Mouse (Mus musculus) limb, embryonic 14.5 days (tissue): Measurements from ENCODE around the gene Ptprs. TPM values are rescaled to one million over a fixed set of nuclear protein-coding genes. Genes with fewer than 3 reads are reported as not detected.

Experiments used
- ATAC-seq: fragments of 200-750 bp; cut with Nextera tagmentation; 2 replicates; pipeline ENCODE4 v1.8.0; 2017; ENCODE audit warnings: low read depth, moderate number of reproducible peaks, moderate TSS enrichment; ENCODE audit not compliant: low FRiP score
- DNase-seq: peaks from one replicate; pipeline ENCODE4 v3.0.0-alpha.2; 2015; ENCODE audit warnings: low spot score
- H3K27ac ChIP-seq: fragments of 300-500 bp; sonication (generic); replicated peaks from 2 replicates; pipeline ENCODE4 v1.5.1; 2014; ENCODE audit warnings: low read depth, mild to moderate bottlenecking, low read length, moderate library complexity, mixed read lengths
- H3K27me3 ChIP-seq: fragments of 300-500 bp; sonication (generic); 2 replicates; pipeline ENCODE4 v1.6.1; 2014; ENCODE audit warnings: low read length, mixed read lengths; ENCODE audit not compliant: control insufficient read depth, insufficient read depth
- H3K36me3 ChIP-seq: fragments of 300-500 bp; sonication (generic); 2 replicates; pipeline ENCODE4 v1.6.1; 2014; ENCODE audit warnings: mild to moderate bottlenecking, low read length, moderate library complexity, mixed read lengths; ENCODE audit not compliant: control insufficient read depth, insufficient read depth
- H3K4me1 ChIP-seq: fragments of 300-500 bp; sonication (generic); 2 replicates; pipeline ENCODE4 v1.6.1; 2014; ENCODE audit warnings: antibody characterized with exemption, low read length, mixed read lengths; ENCODE audit not compliant: control insufficient read depth, insufficient read depth
- H3K4me2 ChIP-seq: fragments of 300-500 bp; sonication (generic); replicated peaks from 2 replicates; pipeline ENCODE4 v1.6.1; 2014; ENCODE audit warnings: low read depth, mild to moderate bottlenecking, low read length, moderate library complexity; ENCODE audit not compliant: severe bottlenecking
- H3K4me3 ChIP-seq: fragments of 300-500 bp; sonication (generic); replicated peaks from 2 replicates; pipeline ENCODE4 v1.5.1; 2014; ENCODE audit warnings: low read length
- H3K9ac ChIP-seq: fragments of 300-500 bp; sonication (generic); 2 replicates; pipeline ENCODE4 v1.6.1; 2014; ENCODE audit warnings: mild to moderate bottlenecking, low read depth, low read length, moderate library complexity; ENCODE audit not compliant: severe bottlenecking
- H3K9me3 ChIP-seq: fragments of 300-500 bp; sonication (generic); 2 replicates; pipeline ENCODE4 v1.6.1; 2016; ENCODE audit warnings: low read length; ENCODE audit not compliant: control insufficient read depth
- POLR2A ChIP-seq: fragments of 200-500 bp; IDR thresholded peaks from 2 replicates; pipeline ENCODE4 v1.8.0; 2012; ENCODE audit warnings: inconsistent platforms, mild to moderate bottlenecking, moderate library complexity, borderline replicate concordance; ENCODE audit not compliant: insufficient read depth, insufficient read length; ENCODE audit errors: extremely low read depth
- WGBS: fragments of 180-500 bp; shearing (Covaris S2); extraction: QIAGEN DNeasy Blood & Tissue Kit; methylation state at CpG from one replicate; pipeline ENCODE4 v1.1.7; 2014; 5-methylcytosine and 5-hydroxymethylcytosine counted together
- polyA plus RNA-seq, 2 experiments: library from polyadenylated mRNA; depleted of rRNA in 1 of 2; stranded (reverse) in 1 of 2; unstranded in 1 of 2; fragments of >200 nt; fragmentation: Nextera tagmentation in 1 of 2; extraction: Ambion mirVana in 1 of 2; gene quantifications; 2 replicates each; pipeline versions ENCODE4 v1.2.1 to v1.2.3; 2012 to 2014

Gene Ptprs
- polyA plus RNA-seq, 2 experiments = 116 to 483 TPM

DNA sequence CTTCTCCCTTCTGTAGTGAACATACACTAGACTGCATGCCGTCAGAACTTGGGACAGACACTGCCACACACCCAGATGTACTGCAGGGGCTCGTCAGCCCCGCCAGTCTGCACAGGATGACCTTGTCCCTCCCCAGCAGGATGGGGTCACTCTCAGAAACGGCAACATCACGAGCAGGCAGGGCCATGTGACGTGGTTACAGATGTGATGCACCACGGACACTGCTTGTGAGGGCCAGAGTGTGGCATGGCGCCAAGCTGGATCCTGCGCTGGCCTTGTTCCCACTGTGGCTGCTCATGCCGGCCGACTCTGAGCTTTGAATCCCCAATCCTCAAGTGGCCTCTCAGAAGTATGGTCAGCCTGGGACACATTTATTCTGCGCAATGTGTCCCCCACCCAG lies 58.0 kb downstream of the Ptprs start:
- H3K4me1 ChIP-seq = no peaks in the 10 kb centered on the region
- H3K9me3 ChIP-seq = no peaks in the 10 kb centered on the region
- H3K27me3 ChIP-seq = no peaks in the 10 kb centered on the region
- TF ChIP-seq POLR2A = no peak
- H3K36me3 ChIP-seq = peaks cover 97% of the 10 kb centered on the region
- ATAC-seq (no peak), DNase-seq (no peak)
- H3K9ac ChIP-seq = no peak overlapping the region
- no peak overlapping the region for H3K4me2 ChIP-seq
- H3K4me3 ChIP-seq = no peak overlapping the region
- WGBS = 87% methylated on average over 12 of the region's 12 CpGs
- no peak overlapping the region for H3K27ac ChIP-seq

- H3K9me3 ChIP-seq = no peaks in the 10 kb centered on the region
- TF ChIP-seq POLR2A = no peak
- H3K4me1 ChIP-seq = no peaks in the 10 kb centered on the region
- DNase-seq = no peak
- no peak overlapping the region for H3K27ac ChIP-seq
- WGBS = 94% methylated on average over 9 of the region's 9 CpGs
- no peaks in the 10 kb centered on the region for H3K27me3 ChIP-seq
- H3K36me3 ChIP-seq = peaks cover 100% of the 10 kb centered on the region
- no peak overlapping the region for H3K4me3 ChIP-seq
- no peak overlapping the region for H3K9ac ChIP-seq
- no peak for ATAC-seq
- H3K4me2 ChIP-seq = no peak overlapping the region
These were observed 61.5 kb downstream of the Ptprs start for GRCm38 (mm10) chr17:56414785-56415184.

- DNase-seq (no peak), ATAC-seq (no peak)
- H3K27me3 ChIP-seq = no peaks in the 10 kb centered on the region
- no peak for TF ChIP-seq POLR2A
- 85% methylated on average over 12 of the region's 13 CpGs for WGBS
- no peak overlapping the region for H3K4me2 ChIP-seq
- H3K9ac ChIP-seq = no peak overlapping the region
- H3K9me3 ChIP-seq = no peaks in the 10 kb centered on the region
- no peaks in the 10 kb centered on the region for H3K4me1 ChIP-seq
- no peak overlapping the region for H3K4me3 ChIP-seq
- peaks cover 84% of the 10 kb centered on the region for H3K36me3 ChIP-seq
- no peak overlapping the region for H3K27ac ChIP-seq
These were observed 63.2 kb downstream of the Ptprs start for GRCm38 (mm10) chr17:56413113-56413512.

DNA sequence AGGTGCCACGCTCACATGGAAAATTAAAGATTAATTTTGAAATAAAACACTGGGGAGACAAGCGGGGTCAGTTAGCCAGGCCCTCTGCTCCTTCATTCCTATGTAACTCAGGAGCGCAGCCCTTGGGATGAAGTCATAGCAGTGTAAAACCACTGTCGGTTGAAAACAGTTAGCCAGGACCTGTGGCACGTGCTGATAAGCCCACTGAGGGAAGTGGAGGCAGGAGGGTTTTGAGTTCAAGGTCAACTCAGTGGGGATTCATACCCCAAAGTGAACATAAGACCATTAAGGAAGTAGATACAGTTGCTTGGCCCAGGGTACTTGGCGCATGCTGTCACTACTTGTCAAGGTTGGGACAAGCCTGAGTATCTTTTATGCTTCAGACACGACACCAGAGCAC lies 64.8 kb downstream of the Ptprs start:
- Histone ChIP-seq H3K27ac (no peak overlapping the region), H3K27me3 (no peaks in the 10 kb centered on the region), H3K4me3 (no peak overlapping the region), H3K9ac (no peak overlapping the region), H3K36me3 (peaks cover 67% of the 10 kb centered on the region), H3K4me1 (peaks cover 10% of the 10 kb centered on the region; the same call in 1 of the 2 replicates), H3K9me3 (no peaks in the 10 kb centered on the region), H3K4me2 (no peak overlapping the region)
- WGBS = 95% methylated on average over 7 of the region's 7 CpGs
- ATAC-seq (no peak), DNase-seq (no peak)
- TF ChIP-seq POLR2A = no peak

DNA sequence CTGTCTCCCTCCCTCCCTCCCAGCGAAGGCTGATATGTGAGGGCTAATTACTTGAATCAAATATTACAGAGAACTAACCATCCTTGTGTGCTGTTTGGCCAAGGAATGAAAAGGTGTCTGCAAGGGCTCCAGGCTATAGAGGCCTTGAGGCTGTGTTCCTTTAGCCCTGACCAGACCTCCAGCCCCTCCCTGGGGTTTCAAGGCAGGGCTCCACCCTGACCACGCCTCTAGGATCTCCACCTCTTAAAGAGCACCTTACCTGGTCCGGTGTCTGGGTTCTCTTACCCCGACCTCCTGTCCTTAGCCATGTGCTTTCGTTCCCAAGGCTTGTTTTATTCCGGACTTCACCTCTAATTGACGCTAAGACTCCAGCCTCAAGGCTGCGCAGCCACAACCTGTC lies 66.5 kb downstream of the Ptprs start:
- ATAC-seq (no peak), DNase-seq (no peak)
- no peak overlapping the region for H3K4me3 ChIP-seq
- H3K36me3 ChIP-seq = peaks cover 51% of the 10 kb centered on the region
- no peak overlapping the region for H3K27ac ChIP-seq
- H3K9me3 ChIP-seq = no peaks in the 10 kb centered on the region
- peaks cover 11% of the 10 kb centered on the region; the same call in 1 of the 2 replicates for H3K4me1 ChIP-seq
- 33% methylated on average over 7 of the region's 8 CpGs for WGBS
- no peaks in the 10 kb centered on the region for H3K27me3 ChIP-seq
- H3K9ac ChIP-seq = no peak overlapping the region
- H3K4me2 ChIP-seq = no peak overlapping the region
- no peak for TF ChIP-seq POLR2A
